Mouse (Mus musculus) small intestine, adult 2 months (tissue): ENCODE data around the gene Alkbh7. TPM values are rescaled to one million over a fixed set of nuclear protein-coding genes. Genes with fewer than 3 reads are reported as not detected.

Experiments used
- H3K27ac ChIP-seq: fragments of 200-500 bp; 2 replicates; pipeline ENCODE4 v1.5.1; 2012; ENCODE audit warnings: low read depth, low read length, control low read depth, inconsistent platforms; ENCODE audit not compliant: insufficient read depth
- H3K27me3 ChIP-seq: fragments of 200-500 bp; 2 replicates; pipeline ENCODE4 v1.6.1; 2012; ENCODE audit warnings: mild to moderate bottlenecking, moderate library complexity, low read length, inconsistent platforms; ENCODE audit not compliant: control insufficient read depth, insufficient read depth
- H3K36me3 ChIP-seq: fragments of 200-500 bp; 2 replicates; pipeline ENCODE4 v1.6.1; 2012; ENCODE audit warnings: mild to moderate bottlenecking, low read length, control low read depth, inconsistent platforms; ENCODE audit not compliant: control insufficient read depth, insufficient read depth
- H3K4me1 ChIP-seq: fragments of 200-500 bp; 2 replicates; pipeline ENCODE4 v1.6.1; 2012; ENCODE audit warnings: low read length, inconsistent platforms, mixed read lengths; ENCODE audit not compliant: control insufficient read depth, insufficient read depth, insufficient read length
- H3K4me3 ChIP-seq: fragments of 200-500 bp; 2 replicates; pipeline ENCODE4 v1.5.1; 2012; ENCODE audit warnings: low read depth, mild to moderate bottlenecking, control low read depth, inconsistent platforms, low read length, moderate library complexity
- CTCF ChIP-seq: fragments of 200-500 bp; IDR thresholded peaks from 2 replicates; pipeline ENCODE4 v1.5.1; 2012; ENCODE audit warnings: low read depth, mild to moderate bottlenecking, control low read depth, inconsistent platforms, low read length, moderate library complexity, mixed read lengths; ENCODE audit not compliant: insufficient replicate concordance, insufficient read length; ENCODE audit errors: extremely low read depth
- POLR2A ChIP-seq: fragments of 200-500 bp; IDR thresholded peaks from 2 replicates; pipeline ENCODE4 v1.6.1; 2012; ENCODE audit warnings: low read depth, mild to moderate bottlenecking, control low read depth, inconsistent platforms, low read length, moderate library complexity
- WGBS: fragments of 180-500 bp; shearing (Covaris S2); methylation state at CpG from one replicate; pipeline ENCODE4 v1.1.7; 2018; 5-methylcytosine and 5-hydroxymethylcytosine counted together
- polyA plus RNA-seq: library from polyadenylated mRNA; depleted of rRNA; stranded (reverse); fragments of >200 nt; gene quantifications from 2 replicates; pipeline ENCODE4 v1.2.3, GENCODE M21; 2012

Gene Alkbh7
- polyA plus RNA-seq, 1 experiment = 63.7 TPM

GRCm38 (mm10) chr17:56976531-56977390 is 20.4 kb upstream of the Alkbh7 start:
- no peak overlapping the region for H3K4me3 ChIP-seq
- no peaks in the 10 kb centered on the region for H3K36me3 ChIP-seq
- no peak for TF ChIP-seq POLR2A
- TF ChIP-seq CTCF = no peak
- H3K27me3 ChIP-seq = no peaks in the 10 kb centered on the region
- peak overlapping the region; percentile 73 for H3K27ac ChIP-seq
- 36% methylated on average over 8 of the region's 8 CpGs for WGBS
- peaks cover 40% of the 10 kb centered on the region for H3K4me1 ChIP-seq

- Histone ChIP-seq H3K27me3 (no peaks in the 10 kb centered on the region), H3K27ac (peak overlapping the region; percentile 86), H3K36me3 (no peaks in the 10 kb centered on the region), H3K4me1 (peaks cover 53% of the 10 kb centered on the region), H3K4me3 (peak overlapping the region; percentile 9; the same call in 1 of the 2 replicates)
- WGBS = 11% methylated on average over 7 of the region's 8 CpGs
- TF ChIP-seq POLR2A = no peak
- no peak for TF ChIP-seq CTCF
Measured at GRCm38 (mm10) chr17:56979524-56979923, 17.6 kb upstream of the Alkbh7 start.

DNA sequence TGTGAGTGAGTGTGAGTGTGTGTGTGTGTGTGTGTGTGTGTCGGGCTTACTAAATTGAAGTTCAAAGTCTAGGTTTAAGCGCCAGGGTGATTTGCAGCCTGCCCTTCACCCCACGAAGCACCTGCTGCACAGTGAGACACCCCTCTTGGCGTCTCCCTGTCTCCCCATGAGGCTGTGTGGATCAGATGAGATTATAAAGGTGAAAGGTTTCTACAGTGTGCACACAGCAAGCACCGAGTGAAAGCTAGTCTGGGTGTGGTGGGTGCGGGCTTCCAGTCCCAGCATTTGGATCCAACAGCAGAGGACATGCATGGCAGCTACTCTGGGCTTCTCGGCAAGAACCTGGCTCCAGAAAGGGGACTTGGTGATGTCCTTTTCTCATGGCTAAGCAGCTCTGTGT is 16.1 kb upstream of the Alkbh7 start:
- H3K27me3 ChIP-seq = no peaks in the 10 kb centered on the region
- 31% methylated on average over 7 of the region's 7 CpGs for WGBS
- peak overlapping the region; percentile 52 for H3K4me3 ChIP-seq
- H3K36me3 ChIP-seq = no peaks in the 10 kb centered on the region
- peaks cover 49% of the 10 kb centered on the region for H3K4me1 ChIP-seq
- peak; percentile 74; the same call in 1 of the 2 replicates for TF ChIP-seq POLR2A
- no peak for TF ChIP-seq CTCF
- peak overlapping the region; percentile 96 for H3K27ac ChIP-seq

DNA sequence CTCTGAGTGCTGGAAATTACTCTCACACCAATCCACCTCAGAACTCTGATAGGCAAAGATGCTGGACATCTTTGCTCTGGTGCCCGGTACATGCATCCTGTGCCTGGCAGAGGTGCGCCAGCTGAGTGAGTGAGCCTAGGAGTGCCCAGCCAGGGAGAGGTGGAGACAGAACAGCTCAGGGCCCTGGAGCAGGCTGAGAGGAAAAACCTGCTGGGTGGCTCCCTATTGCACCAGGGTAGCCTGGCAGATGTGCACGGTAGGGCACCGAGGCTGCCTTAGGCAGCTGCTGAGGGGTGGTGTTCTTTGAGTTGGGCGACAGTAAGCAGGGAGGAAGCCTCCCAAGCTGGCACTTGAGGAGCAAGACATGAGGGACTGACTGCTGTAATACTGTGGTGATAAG is 15.1 kb upstream of the Alkbh7 start, which contains the start of gene Acer1:
Acer1 (minus strand) TSS at position 114 of the 400 bp plus-strand sequence.
- no peak for TF ChIP-seq CTCF
- TF ChIP-seq POLR2A = peak; percentile 12; the same call in 1 of the 2 replicates
- H3K27ac ChIP-seq = peak within 1 kb of the TSS; percentile 96
- H3K36me3 ChIP-seq = no peaks in the 10 kb centered on the region
- no peaks in the 10 kb centered on the region for H3K27me3 ChIP-seq
- 29% methylated on average over 5 of the region's 5 CpGs for WGBS
- H3K4me1 ChIP-seq = peaks cover 43% of the 10 kb centered on the region
- peak within 1 kb of the TSS; percentile 59 for H3K4me3 ChIP-seq

- TF ChIP-seq POLR2A (no peak), CTCF (no peak)
- Histone ChIP-seq H3K27ac (peak overlapping the region; percentile 76), H3K4me1 (peaks cover 27% of the 10 kb centered on the region), H3K27me3 (no peaks in the 10 kb centered on the region), H3K36me3 (no peaks in the 10 kb centered on the region), H3K4me3 (no peak overlapping the region)
- WGBS = 37% methylated on average over 9 of the region's 9 CpGs
Measured at GRCm38 (mm10) chr17:56984886-56985285, 12.3 kb upstream of the Alkbh7 start.

- Histone ChIP-seq H3K36me3 (no peaks in the 10 kb centered on the region), H3K4me3 (no peak overlapping the region), H3K27ac (no peak overlapping the region), H3K27me3 (no peaks in the 10 kb centered on the region), H3K4me1 (peaks cover 21% of the 10 kb centered on the region)
- 61% methylated on average over 3 of the region's 3 CpGs for WGBS
- TF ChIP-seq POLR2A (no peak), CTCF (no peak)
Measured at GRCm38 (mm10) chr17:56985656-56986055, 11.5 kb upstream of the Alkbh7 start.

DNA sequence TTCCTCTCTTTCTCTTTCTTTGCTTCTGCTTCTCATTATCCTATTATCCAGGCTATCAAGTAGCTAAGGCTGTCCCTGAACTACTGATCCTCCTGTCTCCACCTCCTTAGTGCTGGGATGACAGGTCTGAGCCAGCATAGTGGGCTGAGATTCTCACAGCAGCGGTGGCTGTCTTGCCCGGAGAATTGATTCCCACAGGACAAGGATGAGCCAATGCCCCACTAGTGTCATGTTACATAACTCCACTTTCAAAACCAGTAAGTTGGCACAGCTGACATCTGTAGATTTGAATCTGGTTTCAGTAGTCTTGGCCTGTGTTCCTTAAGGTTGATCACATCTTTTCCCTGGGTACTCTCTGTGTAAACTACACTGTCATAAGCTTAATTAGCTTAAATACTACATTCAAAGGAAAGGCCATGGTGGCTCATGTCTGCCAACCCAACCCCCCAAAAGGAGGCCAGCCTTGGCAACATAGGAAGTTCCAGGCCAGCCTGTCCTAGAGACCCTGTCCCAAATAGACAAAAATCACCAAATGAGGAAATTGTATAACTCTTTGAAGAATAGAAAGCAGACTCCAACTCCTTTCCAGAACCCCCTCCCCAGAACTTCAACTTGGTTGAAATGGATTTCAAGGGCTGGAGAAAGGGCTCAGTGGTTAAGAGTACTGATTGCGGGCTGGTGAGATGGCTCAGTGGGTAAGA is 10.9 kb upstream of the Alkbh7 start:
- Histone ChIP-seq H3K4me3 (no peak overlapping the region), H3K27ac (no peak overlapping the region), H3K36me3 (no peaks in the 10 kb centered on the region), H3K27me3 (no peaks in the 10 kb centered on the region), H3K4me1 (peaks cover 24% of the 10 kb centered on the region)
- 90% methylated on average over 3 of the region's 3 CpGs for WGBS
- no peak for TF ChIP-seq POLR2A
- no peak for TF ChIP-seq CTCF
